Mouse (Mus musculus) olfactory bulb, adult 2 months (tissue): ENCODE data around the gene Rap2a.

ENCODE experiments used
- CTCF ChIP-seq: fragments of 200-500 bp; IDR thresholded peaks from 2 replicates; pipeline ENCODE4 v1.5.1; 2012; ENCODE audit warnings: low read depth, mild to moderate bottlenecking, low read length, moderate library complexity; ENCODE audit not compliant: insufficient read depth
- POLR2A ChIP-seq: fragments of 200-500 bp; IDR thresholded peaks from 2 replicates; pipeline ENCODE4 v1.6.1; 2012; ENCODE audit warnings: mild to moderate bottlenecking, low read depth, low read length, moderate library complexity; ENCODE audit not compliant: insufficient read depth

DNA sequence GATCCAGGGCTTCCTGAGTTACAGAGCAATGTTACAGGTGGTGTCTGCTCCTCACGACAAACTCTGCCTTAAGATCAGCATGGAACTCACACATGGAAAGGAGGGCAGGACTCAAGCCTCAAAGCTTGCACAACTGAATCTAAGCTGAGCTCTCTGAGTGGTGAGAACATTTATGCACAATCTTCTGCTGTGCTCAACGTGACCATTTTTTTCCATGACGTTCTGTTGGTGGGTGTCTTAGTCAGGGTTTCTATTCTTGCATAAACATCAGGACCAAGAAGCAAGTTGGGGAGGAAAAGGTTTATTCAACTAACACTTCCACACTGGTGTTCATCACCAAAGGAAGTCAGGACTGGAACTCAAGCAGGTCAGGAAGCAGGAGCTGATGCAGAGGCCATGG is 57.7 kb downstream of the Rap2a start:
- TF ChIP-seq POLR2A (no peak), CTCF (no peak)
